Mouse (Mus musculus) urinary bladder, postnatal 25 days (tissue): ENCODE measurements around the gene Cox17.

ENCODE experiments used
- DNase-seq: peaks from one replicate; pipeline ENCODE4 v3.0.0; 2022; ENCODE audit warnings: low spot score

Gene Cox17

GRCm38 (mm10) chr16:38371705-38372296, 25.0 kb downstream of the Cox17 start:
- no peak for DNase-seq

- DNase-seq: no peak
Observed at GRCm38 (mm10) chr16:38372876-38373275, 26.1 kb downstream of the Cox17 start.

DNA sequence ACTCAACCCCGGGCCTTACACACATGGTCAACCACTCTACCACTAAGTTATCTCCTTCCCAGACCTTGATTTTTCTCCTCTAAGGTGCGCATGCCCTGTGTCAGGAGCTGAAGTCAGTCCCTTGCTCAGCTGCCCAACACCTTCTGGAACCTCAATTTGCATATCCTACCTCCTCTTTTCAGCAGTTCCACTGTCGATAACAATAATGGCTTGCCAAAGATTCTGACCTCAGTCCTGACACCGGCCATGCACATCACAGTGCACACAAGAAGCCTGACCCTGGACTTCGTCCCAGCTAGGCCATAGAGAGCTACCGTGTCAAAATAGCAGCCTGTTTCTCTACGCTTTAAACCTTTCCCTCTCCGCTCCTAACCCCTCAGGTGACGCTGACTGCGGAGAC, 26.6 kb downstream of the Cox17 start:
- DNase-seq: no peak

DNA sequence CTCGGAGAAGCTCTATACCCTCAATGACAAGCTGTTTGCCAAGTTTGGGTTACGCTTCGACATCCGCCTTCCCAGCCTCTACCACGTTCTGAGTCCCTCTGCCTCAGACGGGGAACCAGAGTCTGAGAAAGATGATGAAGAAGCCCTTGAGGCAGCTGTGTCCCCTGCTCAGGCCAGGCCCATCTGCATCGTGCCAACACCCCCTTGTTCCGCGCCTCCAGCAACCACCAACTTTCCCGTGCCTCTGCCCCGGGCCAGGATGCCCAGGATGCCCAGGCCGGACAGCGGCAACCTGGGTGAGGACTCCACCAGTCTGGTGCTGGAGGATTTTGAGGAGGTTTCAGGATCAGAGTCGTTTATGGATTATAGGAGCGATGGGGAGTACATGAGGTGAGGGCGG, 27.1 kb downstream of the Cox17 start:
- no peak for DNase-seq

DNA sequence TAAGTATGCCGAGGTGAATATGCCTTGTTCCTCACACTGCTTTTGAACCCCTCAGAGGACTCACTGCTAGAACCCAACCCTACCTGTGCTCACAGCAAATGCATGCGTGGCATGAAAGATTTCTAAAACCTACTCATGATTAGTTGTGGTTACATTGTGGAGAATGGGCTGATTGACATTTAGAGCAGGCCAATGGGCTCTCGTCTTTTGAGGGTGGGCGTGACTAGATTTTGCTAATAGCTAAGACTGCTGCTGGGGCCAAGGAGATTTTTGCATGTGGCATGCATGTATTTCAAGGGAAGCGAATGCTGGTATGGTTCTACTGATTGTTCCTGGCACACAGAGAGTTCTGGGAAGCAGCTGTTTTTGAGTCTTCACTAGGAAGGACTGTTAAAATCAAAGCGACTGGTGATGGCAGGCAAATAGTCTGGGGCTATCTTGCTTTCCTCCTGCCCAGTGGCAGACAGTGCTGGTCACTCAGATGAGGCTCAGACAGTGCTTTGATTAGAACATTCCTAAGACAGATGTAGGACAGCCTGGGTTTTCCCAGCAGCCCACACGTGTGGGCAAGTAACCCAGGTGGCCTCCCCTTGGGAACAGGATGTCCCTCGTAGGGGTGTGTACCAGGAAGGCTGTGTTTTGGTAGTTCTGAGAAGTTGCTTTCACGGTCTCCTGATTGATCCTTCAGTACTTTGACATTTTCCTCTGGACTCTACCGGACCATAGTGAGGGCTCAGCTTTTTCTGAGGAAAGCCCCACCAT, 27.8 kb downstream of the Cox17 start:
- DNase-seq: no peak

DNA sequence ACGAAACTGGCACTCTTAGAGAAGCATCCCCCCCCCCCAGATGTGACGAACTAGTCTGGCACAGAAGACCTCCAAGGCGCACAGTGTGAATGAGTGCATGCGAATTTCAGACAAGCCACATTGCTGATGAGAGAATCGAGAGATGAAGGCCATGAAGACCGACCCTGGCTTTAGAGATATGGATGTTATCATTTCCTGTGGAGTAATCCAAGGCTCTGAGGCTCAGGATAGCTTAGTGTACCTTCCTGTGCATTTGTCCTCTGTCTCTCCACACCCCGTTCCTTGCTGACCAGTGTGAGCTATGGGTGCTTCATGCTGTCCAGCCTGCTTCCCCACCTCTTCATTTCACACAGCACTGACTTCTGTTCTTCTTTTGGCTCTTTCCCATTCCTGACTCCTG, 28.4 kb downstream of the Cox17 start:
- DNase-seq: no peak

- DNase-seq: no peak
Observed at GRCm38 (mm10) chr16:38376163-38376840, 29.5 kb downstream of the Cox17 start.

GRCm38 (mm10) chr16:38376841-38377249, 30.1 kb downstream of the Cox17 start:
- no peak for DNase-seq

GRCm38 (mm10) chr16:38377546-38377945, 30.8 kb downstream of the Cox17 start:
- DNase-seq: no peak

DNA sequence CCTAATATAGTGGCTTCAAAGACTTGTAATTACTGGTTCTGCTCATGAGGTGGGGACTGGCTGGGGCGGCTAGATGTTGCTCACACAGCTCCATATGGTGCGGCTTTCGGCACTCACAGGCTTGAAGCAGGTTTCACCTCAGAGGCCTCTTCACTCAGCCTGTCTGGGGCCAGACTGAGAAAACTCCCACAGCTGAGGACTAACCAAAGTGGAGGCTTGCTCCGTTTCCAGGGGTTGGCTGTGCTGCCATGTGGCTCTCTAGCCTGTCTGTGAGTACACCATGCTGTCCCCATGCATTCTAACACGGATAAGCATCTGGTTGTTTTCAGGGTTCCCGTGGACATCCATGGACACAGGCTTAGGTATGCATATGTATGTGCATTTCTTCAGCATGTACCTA, 31.8 kb downstream of the Cox17 start:
- no peak for DNase-seq

DNA sequence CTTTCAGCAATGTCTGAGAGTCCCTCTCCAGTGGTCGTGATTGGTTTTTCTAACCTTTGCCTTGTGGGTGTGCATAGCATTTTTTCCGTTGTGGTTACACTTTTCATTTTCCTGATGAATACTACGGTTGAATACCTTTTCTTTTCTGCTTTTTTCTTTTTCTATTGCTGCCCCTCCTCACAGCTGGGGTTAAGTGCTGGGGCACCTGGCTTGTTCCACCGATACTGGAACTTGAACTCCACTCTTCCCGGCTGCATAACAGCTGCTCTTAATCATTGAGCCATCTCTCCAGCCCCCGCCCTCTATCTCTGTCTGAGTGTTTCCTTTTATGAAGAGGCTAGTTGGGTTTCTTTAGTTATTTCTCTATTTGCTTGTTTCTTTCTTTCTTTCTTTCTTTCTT, 32.3 kb downstream of the Cox17 start:
- no peak for DNase-seq

- no peak for DNase-seq
Observed at GRCm38 (mm10) chr16:38379493-38379892, 32.7 kb downstream of the Cox17 start.

- DNase-seq: no peak
Observed at GRCm38 (mm10) chr16:38379926-38380325, 33.1 kb downstream of the Cox17 start.

GRCm38 (mm10) chr16:38383683-38384082, 36.9 kb downstream of the Cox17 start:
- no peak for DNase-seq

DNA sequence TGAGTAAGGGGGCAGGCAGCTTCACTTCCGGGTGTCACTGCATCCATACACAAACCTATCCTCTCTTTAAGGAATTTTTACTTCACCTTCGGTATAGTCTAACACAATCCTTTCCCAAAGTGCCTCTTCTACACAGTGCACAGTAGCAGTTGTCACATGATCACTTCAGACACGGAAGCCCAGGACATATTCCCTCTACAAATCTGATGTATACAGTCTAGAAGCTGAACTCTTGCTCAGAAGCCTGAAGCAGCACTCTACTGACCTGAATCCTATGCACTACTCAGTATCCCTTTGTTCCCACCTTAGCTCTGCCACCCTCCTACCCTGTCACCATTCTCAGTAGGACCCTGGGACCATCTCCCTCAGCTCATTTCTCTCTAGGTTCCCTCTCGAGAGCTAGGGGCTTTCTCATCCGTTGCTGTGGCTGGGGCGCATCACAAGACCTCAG, 38.4 kb downstream of the Cox17 start:
- no peak for DNase-seq

- DNase-seq: no peak
Observed at GRCm38 (mm10) chr16:38385700-38386099, 38.9 kb downstream of the Cox17 start.

DNA sequence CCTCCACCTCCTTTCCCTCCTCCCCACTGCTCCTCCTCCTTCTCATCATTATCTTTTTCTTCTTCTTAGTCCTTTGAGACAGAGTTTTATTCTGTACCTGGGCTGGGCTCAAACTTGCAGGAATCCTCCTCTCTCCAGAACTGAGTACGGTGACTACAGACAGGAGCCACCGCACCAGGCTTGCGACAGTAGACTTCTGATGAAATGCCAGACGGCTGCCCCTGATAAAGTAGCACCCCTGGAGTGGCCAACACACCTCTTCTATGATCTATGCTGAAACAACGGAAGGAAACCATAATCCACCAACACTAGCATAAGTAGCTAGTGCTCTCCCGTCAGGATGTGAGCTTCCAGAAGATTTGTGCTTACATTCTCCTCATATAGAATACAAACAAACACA, 40.6 kb downstream of the Cox17 start:
- DNase-seq: no peak

DNA sequence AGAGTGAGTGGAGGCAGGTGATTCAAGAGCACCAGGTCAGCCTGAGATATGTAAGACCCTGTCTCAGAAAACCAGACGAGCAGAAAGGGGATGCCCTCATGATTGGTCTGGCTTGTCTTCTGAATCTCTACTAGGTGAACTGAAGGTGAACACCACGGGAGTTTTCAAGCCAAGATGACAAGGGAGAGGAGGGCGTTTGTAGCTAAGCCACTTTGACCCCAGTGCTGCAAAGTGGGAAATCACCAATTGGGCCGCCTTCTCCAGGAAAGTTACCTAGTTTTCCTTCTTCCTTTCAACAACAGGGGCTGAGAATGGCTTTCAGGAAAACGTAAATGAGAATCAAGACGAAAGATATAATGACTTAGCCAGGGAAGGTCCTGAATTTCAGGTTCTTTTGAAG, 42.0 kb downstream of the Cox17 start:
- no peak for DNase-seq

DNA sequence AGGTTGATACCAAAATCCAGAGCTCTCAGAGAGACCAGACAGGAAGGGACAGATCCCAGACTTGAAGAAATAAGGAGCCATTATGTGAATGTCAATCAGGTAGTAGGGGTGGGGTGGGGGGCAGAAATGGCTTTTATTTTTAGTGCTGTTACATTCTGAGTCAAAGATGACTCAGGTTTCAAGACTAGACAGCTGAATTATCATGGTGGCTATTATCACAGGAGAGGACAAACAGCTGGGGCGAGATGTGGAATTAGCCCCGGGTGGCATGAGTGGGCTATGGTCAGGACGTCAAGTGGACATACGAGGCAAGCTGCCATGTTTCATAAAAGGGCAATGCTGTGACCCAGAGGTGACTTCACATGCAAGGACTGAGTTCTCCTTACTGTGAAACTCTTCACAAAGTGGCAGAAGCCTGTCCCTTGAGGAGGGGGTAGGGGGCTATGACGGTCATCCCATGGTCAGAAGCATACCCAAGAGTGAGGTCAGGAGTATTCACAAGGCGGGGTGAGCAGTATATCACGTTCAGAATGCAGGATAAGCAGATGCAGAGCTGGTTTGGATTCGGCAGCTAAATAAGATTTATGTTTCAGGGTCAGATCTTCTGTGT, 42.6 kb downstream of the Cox17 start:
- DNase-seq: no peak

GRCm38 (mm10) chr16:38390322-38390721, 43.5 kb downstream of the Cox17 start:
- DNase-seq: no peak

DNA sequence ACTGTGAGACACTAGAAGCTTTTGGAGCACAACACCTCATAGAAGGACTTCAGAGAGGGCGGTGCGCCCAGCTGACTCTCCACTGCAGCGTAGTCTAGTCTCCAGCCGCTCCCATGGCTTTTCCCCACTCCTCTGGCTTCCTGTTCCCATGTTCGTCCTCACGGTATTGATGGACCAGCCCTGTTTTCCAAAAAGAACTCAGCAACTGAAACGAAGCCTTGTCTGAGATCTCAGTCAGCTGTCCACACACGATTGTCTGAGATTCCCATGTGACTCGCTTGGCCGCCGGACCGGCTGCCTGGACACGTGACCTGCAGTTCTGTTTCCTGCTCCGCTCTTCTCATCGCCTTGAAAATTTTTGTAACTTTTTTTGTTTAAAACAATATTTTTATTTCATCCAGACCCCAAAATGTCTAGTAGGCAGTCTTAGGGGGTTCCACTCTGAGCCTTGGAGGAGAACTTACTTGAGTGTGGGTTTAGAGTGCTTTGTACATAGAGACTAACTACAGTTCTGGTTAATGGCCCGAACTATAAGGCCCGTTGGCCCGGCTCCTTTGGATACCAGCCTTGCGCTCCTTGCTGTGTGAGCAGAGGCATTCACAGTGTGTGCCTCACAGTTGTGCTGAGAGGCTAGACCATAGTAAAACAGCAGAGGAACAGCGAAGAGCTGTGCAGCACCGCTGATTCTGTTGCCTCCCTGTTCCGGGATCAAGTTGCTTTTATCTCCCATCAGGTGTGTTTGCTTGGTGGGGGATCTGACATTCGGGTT, 45.5 kb downstream of the Cox17 start:
- DNase-seq: no peak

- DNase-seq: no peak
Observed at GRCm38 (mm10) chr16:38394191-38394618, 47.4 kb downstream of the Cox17 start.
